Mouse (Mus musculus) hindbrain, embryonic 11.5 days (tissue): ENCODE results near the gene Pik3c2b. TPM values are rescaled to one million over a fixed set of nuclear protein-coding genes. Genes with fewer than 3 reads are reported as not detected.

Experiments
- ATAC-seq: fragments of 200-750 bp; cut with Nextera tagmentation; 2 replicates; pipeline ENCODE4 v1.8.0; 2017; ENCODE audit warnings: mild to moderate bottlenecking, moderate TSS enrichment, moderate library complexity; ENCODE audit not compliant: low FRiP score
- DNase-seq: peaks from one replicate; pipeline ENCODE4 v3.0.0-alpha.2; 2015; ENCODE audit warnings: low spot score
- H3K27ac ChIP-seq: fragments of 300-500 bp; sonication (generic); 2 replicates; pipeline ENCODE4 v1.5.1; 2014; ENCODE audit warnings: mild to moderate bottlenecking, low read depth, low read length
- H3K27me3 ChIP-seq: fragments of 300-500 bp; sonication (generic); 2 replicates; pipeline ENCODE4 v1.6.1; 2014; ENCODE audit warnings: mild to moderate bottlenecking, low read length, moderate library complexity, mixed read lengths; ENCODE audit not compliant: control insufficient read depth, insufficient read depth
- H3K36me3 ChIP-seq: fragments of 300-500 bp; sonication (generic); 2 replicates; pipeline ENCODE4 v1.6.1; 2014; ENCODE audit warnings: mild to moderate bottlenecking, low read length, moderate library complexity, mixed read lengths; ENCODE audit not compliant: control insufficient read depth, insufficient read depth
- H3K4me1 ChIP-seq: fragments of 300-500 bp; sonication (generic); replicated peaks from 2 replicates; pipeline ENCODE4 v1.6.1; 2014; ENCODE audit warnings: low read length, mixed read lengths; ENCODE audit not compliant: control insufficient read depth, insufficient read depth
- H3K4me2 ChIP-seq: fragments of 300-500 bp; sonication (generic); replicated peaks from 2 replicates; pipeline ENCODE4 v1.6.1; 2014; ENCODE audit warnings: mild to moderate bottlenecking, low read depth, low read length
- H3K4me3 ChIP-seq: fragments of 300-500 bp; sonication (generic); 2 replicates; pipeline ENCODE4 v1.5.1; 2014; ENCODE audit warnings: low read depth, low read length
- H3K9ac ChIP-seq: fragments of 300-500 bp; sonication (generic); 2 replicates; pipeline ENCODE4 v1.6.1; 2014; ENCODE audit warnings: low read depth, low read length
- H3K9me3 ChIP-seq: fragments of 300-500 bp; sonication (generic); 2 replicates; pipeline ENCODE4 v1.6.1; 2016; ENCODE audit warnings: low read length; ENCODE audit not compliant: control insufficient read depth
- WGBS: fragments of 180-500 bp; shearing (Covaris S2); extraction: QIAGEN DNeasy Blood & Tissue Kit; methylation state at CpG from one replicate; pipeline ENCODE4 v1.1.7; 2014; 5-methylcytosine and 5-hydroxymethylcytosine counted together
- polyA plus RNA-seq: library from polyadenylated mRNA; unstranded; fragments of >200 nt; fragmentation: Nextera tagmentation; extraction: Ambion mirVana; gene quantifications from 2 replicates; pipeline ENCODE4 v1.2.1, GENCODE M21; 2014

Pik3c2b gene
- polyA plus RNA-seq, 1 experiment from 2014 or later: 21.2 TPM

DNA sequence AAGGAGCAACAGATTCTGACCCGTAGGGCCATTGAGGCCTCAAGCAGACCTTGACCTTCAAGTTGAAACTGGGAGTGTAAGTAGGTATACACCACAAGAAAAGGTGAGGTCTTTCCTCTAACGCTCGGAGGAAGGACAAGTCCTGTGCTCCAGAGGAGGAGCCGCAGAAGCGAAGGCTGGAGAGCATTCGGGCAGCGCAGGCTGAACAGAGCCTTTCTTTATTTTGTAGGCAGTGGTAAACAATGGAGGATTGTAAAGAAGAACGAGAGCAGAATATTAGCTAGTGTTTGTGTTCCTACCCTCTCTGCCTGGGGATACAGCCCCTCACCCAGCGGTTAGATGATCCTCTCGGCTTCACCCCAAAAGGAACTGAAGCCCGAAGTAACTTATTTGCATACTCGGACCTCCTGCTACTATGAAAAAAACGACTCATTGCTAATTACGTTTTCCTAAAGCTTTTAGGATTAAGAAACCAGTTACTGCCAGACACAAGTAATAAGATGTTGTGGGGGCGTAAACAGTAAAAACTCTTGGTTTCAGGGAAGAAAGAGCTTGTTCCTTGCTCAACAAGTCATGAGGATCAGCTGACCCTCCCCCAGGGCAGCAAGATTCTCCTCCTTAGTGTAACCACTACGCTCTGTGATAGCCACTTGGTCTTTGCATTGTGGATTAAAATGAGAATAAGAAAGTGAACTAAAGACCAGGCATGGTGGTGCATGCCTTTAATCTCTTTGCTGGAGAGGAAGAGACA lies 84.2 kb downstream of the Pik3c2b start:
- 17% methylated on average over 16 of the region's 16 CpGs for WGBS
- Histone ChIP-seq H3K27me3 (no peaks in the 10 kb centered on the region), H3K4me1 (peaks cover 17% of the 10 kb centered on the region), H3K27ac (peak overlapping the region; percentile 56), H3K36me3 (no peaks in the 10 kb centered on the region), H3K4me2 (peak overlapping the region; percentile 15), H3K9ac (no peak overlapping the region), H3K4me3 (no peak overlapping the region), H3K9me3 (no peaks in the 10 kb centered on the region)
- peak; percentile 44 for DNase-seq
- ATAC-seq: no peak

DNA sequence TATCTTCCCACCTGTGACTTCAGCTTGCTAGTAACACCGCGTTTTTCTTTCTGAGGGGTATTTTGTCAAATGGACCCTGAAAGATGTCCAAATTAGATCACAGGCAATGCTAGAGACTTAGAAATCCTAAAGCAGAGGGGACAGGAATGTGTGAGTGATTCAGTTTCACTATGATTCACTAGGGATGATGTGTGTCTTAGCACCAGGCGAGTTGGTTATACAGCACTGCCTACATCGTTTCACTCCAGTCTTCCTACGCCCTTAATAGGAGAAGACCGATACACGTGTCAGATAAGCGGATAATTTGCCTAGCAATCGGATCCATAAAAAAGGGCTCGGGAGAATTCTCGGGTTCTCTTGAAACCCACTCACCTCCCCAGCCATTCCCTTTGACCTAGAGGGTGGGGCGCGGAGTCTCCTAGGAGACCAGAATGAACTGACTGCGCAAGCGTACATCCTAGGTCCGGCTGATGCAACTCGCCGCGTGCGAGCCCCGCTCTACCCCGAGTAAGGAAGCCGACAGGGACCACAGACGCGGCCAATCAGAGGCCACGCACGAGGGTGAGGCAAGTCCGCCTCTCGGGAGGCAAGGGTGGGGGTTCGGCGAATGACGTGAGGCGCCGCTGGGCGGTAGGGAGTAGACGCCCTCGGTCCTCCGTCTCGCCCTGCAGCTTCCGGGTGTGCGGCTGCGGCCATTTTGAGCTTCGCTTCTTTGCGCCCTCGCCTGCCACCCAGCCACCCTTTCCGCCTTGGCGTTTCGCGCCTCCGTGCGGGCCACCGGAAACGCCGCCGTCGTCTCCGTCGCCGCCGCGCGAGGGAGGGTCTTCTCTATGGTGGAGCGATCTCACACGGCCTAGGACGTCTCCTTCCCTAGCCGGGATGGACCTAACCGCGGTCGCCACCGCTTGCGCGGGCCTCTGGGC lies 85.4 kb downstream of the Pik3c2b start, which contains the start of gene Ppp1r15b:
Ppp1r15b (plus strand) TSS at position 506 of the 923 bp plus-strand sequence.
- Histone ChIP-seq H3K27ac (peak within 1 kb of the TSS; percentile 95), H3K27me3 (no peaks in the 10 kb centered on the region), H3K4me1 (peaks cover 20% of the 10 kb centered on the region), H3K9ac (peak within 1 kb of the TSS; percentile 98), H3K4me3 (peak within 1 kb of the TSS; percentile 98), H3K36me3 (no peaks in the 10 kb centered on the region), H3K4me2 (peak within 1 kb of the TSS; percentile 98), H3K9me3 (no peaks in the 10 kb centered on the region)
- 1% methylated on average over 70 of the region's 72 CpGs for WGBS
- ATAC-seq (peak; percentile 100), DNase-seq (peak; percentile 97)

DNA sequence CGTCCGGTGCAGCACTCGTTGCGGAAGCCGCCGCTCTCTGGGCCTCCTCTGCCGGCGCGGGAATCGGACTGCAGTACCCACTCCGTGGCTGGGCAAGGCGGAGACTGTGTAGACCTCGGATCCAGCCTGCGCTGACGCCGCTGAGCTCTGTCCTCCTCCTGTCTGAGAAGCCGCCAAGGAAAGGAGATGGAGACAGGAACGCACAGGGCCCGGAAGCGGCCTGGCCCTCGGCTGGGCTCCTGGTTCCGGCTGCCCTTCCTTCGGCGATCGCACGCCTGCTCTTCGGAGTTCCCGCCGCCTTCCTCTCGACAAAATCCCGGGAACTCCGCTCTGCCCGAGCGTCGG lies 86.1 kb downstream of the Pik3c2b start:
- DNase-seq (no peak), ATAC-seq (no peak)
- H3K36me3 ChIP-seq: no peaks in the 10 kb centered on the region
- WGBS: under 1% methylated on average over 35 of the region's 35 CpGs
- peak overlapping the region; percentile 98 for H3K9ac ChIP-seq
- H3K4me3 ChIP-seq: peak overlapping the region; percentile 98
- peak overlapping the region; percentile 95 for H3K27ac ChIP-seq
- H3K9me3 ChIP-seq: no peaks in the 10 kb centered on the region
- peaks cover 20% of the 10 kb centered on the region for H3K4me1 ChIP-seq
- H3K27me3 ChIP-seq: no peaks in the 10 kb centered on the region
- peak overlapping the region; percentile 98 for H3K4me2 ChIP-seq

DNA sequence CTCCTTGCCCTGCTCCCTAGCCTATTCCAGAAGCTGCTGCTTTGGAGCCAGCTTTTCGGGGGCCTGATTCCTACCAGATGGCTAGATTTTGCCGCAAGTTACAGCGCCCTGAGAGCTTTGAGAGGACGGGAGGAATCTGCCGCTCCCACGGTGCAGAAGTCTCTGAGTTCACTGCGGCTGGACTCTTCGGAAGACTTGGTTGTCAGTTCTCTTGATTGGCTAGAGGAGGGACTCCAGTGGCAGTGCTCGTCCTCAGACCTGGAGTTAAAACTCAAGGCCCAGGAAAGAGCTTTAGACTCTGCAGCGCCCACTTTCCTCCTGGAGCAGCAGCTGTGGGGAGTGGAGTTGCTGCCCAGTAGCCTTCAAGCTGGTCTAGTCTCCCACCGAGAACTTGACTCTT lies 86.5 kb downstream of the Pik3c2b start:
- no peak for ATAC-seq
- H3K4me2 ChIP-seq: peak overlapping the region; percentile 98
- H3K36me3 ChIP-seq: no peaks in the 10 kb centered on the region
- peak; percentile 47 for DNase-seq
- peak overlapping the region; percentile 98 for H3K4me3 ChIP-seq
- H3K9me3 ChIP-seq: no peaks in the 10 kb centered on the region
- H3K27ac ChIP-seq: peak overlapping the region; percentile 95; the same call in 1 of the 2 replicates
- WGBS: under 1% methylated on average over 11 of the region's 11 CpGs
- H3K27me3 ChIP-seq: no peaks in the 10 kb centered on the region
- peak overlapping the region; percentile 98 for H3K9ac ChIP-seq
- H3K4me1 ChIP-seq: peaks cover 20% of the 10 kb centered on the region

DNA sequence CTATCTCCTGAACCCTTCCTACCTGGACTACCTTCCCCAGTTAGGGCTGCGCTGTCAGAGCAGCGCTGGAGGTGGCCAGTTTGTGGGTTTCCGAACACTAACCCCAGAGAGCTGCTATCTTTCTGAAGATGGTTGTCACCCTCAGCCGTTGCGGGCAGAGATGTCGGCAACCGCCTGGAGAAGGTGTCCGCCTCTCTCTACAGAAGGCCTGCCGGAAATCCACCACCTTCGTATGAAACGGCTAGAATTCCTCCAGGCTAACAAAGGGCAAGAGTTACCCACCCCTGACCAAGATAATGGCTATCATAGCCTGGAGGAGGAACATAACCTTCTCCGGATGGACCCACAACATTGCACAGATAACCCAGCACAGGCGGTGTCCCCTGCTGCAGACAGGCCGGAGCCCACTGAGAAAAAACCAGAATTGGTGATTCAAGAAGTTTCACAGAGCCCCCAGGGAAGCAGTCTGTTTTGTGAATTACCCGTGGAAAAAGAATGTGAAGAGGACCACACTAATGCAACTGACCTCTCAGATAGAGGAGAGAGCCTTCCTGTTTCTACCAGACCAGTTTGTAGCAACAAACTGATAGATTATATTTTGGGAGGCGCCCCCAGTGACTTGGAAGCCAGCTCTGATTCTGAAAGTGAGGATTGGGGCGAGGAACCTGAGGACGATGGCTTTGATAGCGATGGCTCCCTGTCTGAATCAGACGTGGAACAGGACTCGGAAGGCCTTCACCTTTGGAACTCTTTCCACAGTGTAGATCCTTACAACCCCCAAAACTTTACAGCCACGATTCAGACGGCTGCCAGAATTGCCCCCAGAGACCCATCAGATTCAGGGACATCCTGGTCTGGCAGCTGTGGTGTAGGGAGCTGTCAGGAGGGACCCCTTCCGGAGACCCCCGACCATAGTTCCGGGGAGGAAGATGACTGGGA lies 87.2 kb downstream of the Pik3c2b start:
- Histone ChIP-seq H3K27me3 (no peaks in the 10 kb centered on the region), H3K9me3 (no peaks in the 10 kb centered on the region), H3K9ac (peak overlapping the region; percentile 98), H3K27ac (peak overlapping the region; percentile 95), H3K4me1 (peaks cover 20% of the 10 kb centered on the region), H3K4me3 (peak overlapping the region; percentile 98), H3K36me3 (no peaks in the 10 kb centered on the region), H3K4me2 (peak overlapping the region; percentile 98)
- WGBS: 17% methylated on average over 26 of the region's 26 CpGs
- ATAC-seq (no peak), DNase-seq (no peak)

DNA sequence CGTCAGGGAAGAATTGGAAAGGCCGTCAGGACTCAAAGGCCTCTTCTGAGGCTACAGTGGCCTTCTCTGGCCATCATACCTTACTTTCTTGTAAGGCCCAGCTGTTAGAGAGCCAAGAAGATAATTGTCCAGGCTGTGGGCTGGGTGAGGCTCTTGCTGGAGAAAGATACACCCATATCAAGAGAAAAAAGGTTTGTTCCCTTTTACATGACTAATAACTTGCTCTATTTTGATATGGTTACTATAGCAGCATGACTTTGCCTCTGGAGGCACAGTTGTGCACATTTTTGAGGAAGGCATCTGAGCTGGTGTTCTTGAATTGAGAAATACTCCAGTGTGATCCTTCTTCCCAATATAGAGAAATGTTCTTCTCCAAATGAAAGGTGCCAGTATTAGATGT lies 88.0 kb downstream of the Pik3c2b start:
- Histone ChIP-seq H3K9me3 (no peaks in the 10 kb centered on the region), H3K27me3 (no peaks in the 10 kb centered on the region), H3K9ac (peak overlapping the region; percentile 98), H3K4me3 (peak overlapping the region; percentile 98), H3K36me3 (no peaks in the 10 kb centered on the region), H3K27ac (no peak overlapping the region), H3K4me2 (peak overlapping the region; percentile 98), H3K4me1 (peaks cover 20% of the 10 kb centered on the region)
- no peak for DNase-seq
- no peak for ATAC-seq
- 8% methylated on average over 2 of the region's 2 CpGs for WGBS

DNA sequence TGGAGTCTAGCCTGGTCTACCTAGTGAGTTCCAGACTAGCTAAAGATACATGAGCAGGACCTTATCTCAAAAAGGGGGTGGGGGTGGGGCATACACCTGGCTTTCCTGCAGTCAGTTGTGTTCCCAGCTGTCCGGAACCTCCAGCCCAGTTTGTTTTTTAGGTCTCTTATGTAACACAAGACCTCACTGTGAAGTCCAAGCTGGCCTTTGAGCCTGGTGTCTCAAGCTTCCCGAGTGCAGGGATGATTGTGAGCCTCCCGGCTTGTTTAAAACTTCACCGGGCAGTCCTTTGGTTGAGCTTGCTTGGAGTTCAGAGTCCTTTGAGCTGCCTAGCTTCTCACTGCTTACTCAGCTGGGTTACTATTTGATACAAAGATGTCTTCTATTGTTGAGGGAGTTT lies 88.6 kb downstream of the Pik3c2b start:
- Histone ChIP-seq H3K27ac (no peak overlapping the region), H3K36me3 (no peaks in the 10 kb centered on the region), H3K4me2 (peak overlapping the region; percentile 98), H3K27me3 (no peaks in the 10 kb centered on the region), H3K4me3 (peak overlapping the region; percentile 98), H3K9ac (peak overlapping the region; percentile 51), H3K4me1 (peaks cover 20% of the 10 kb centered on the region), H3K9me3 (no peaks in the 10 kb centered on the region)
- no peak for DNase-seq
- ATAC-seq: no peak
- WGBS: 21% methylated on average over 4 of the region's 4 CpGs

DNA sequence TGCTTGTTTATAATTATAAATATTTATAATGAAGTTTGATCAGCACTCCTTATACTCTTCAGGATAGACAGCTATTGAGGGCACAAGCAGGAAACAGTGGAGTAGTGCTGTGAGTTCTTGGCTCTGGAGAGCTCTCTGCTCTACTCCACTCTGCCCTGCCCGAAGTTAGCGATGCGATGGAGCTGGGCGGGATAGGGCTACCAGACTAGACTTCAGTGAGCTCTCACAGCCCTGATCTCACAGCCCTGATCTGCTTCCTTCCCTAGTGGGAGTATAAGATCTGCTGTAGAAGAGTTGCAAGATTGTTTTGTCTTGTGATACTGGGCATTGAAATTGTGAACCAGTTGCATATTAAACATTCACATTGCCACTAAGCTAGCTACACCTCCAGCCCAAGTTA lies 89.4 kb downstream of the Pik3c2b start:
- Histone ChIP-seq H3K9me3 (no peaks in the 10 kb centered on the region), H3K4me2 (peak overlapping the region; percentile 98), H3K36me3 (peaks cover 4% of the 10 kb centered on the region; the same call in 1 of the 2 replicates), H3K4me1 (peaks cover 14% of the 10 kb centered on the region), H3K4me3 (peak overlapping the region; percentile 98), H3K27ac (no peak overlapping the region), H3K9ac (peak overlapping the region; percentile 7; the same call in 1 of the 2 replicates), H3K27me3 (no peaks in the 10 kb centered on the region)
- DNase-seq: no peak
- no peak for ATAC-seq
- WGBS: 74% methylated on average over 4 of the region's 4 CpGs
